Mouse (Mus musculus) MEL (cell line): ENCODE data around the gene Lrrc61. TPM values are rescaled to one million over a fixed set of nuclear protein-coding genes. Genes with fewer than 3 reads are reported as not detected.

Source experiments
- DNase-seq: peaks from one replicate; pipeline ENCODE4 v3.0.0; 2011; ENCODE audit warnings: low read depth, low spot score
- H3K27ac ChIP-seq: 2 replicates; pipeline ENCODE4 v1.5.1; 2012; ENCODE audit warnings: low read depth, mild to moderate bottlenecking, control low read depth, low read length, moderate library complexity; ENCODE audit not compliant: control insufficient read depth
- H3K27me3 ChIP-seq, 2 experiments: fragments of 150-350 bp in 1 of 2; sonication (generic) in 1 of 2; 2 replicates each; pipeline ENCODE4 v1.6.1; 2012; ENCODE audit warnings: low read length in 2 of 2, mild to moderate bottlenecking in 2 of 2, improper control_type of control experiment in 1 of 2, moderate library complexity in 1 of 2; ENCODE audit not compliant: insufficient read depth in 2 of 2, control insufficient read depth in 1 of 2
- H3K36me3 ChIP-seq, 2 experiments: 2 replicates each; pipeline ENCODE4 v1.6.1; 2012 to 2014; ENCODE audit warnings: low read length in 2 of 2, improper control_type of control experiment in 1 of 2, inconsistent platforms in 1 of 2, mild to moderate bottlenecking in 1 of 2; ENCODE audit not compliant: insufficient read depth in 2 of 2, control insufficient read depth in 1 of 2
- H3K4me1 ChIP-seq, 2 experiments: fragments of 150-350 bp in 1 of 2; sonication (generic) in 1 of 2; 2 replicates each; pipeline ENCODE4 v1.6.1; 2012; ENCODE audit warnings: low read length in 2 of 2, improper control_type of control experiment in 1 of 2, mild to moderate bottlenecking in 1 of 2; ENCODE audit not compliant: insufficient read depth in 2 of 2, control insufficient read depth in 1 of 2
- H3K4me3 ChIP-seq, 2 experiments: fragments of 150-350 bp in 1 of 2; sonication (generic) in 1 of 2; 2 replicates each; pipeline ENCODE4 v1.5.1; 2012; ENCODE audit warnings: low read depth in 2 of 2, low read length in 2 of 2, mild to moderate bottlenecking in 2 of 2, moderate library complexity in 2 of 2, control low read depth in 1 of 2, improper control_type of control experiment in 1 of 2; ENCODE audit not compliant: control insufficient read depth in 1 of 2, insufficient read depth in 1 of 2
- H3K79me2 ChIP-seq: 2 replicates; pipeline ENCODE4 v1.6.1; 2012; ENCODE audit warnings: mild to moderate bottlenecking, low read length, moderate library complexity; ENCODE audit not compliant: control insufficient read depth, poor library complexity, insufficient read depth
- H3K9ac ChIP-seq: 2 replicates; pipeline ENCODE4 v1.6.1; 2012; ENCODE audit warnings: low read depth, mild to moderate bottlenecking, control low read depth, low read length, moderate library complexity; ENCODE audit not compliant: control insufficient read depth, poor library complexity, severe bottlenecking
- H3K9me3 ChIP-seq: fragments of 150-350 bp; sonication (generic); replicated peaks from 2 replicates; pipeline ENCODE4 v1.6.1; 2012; ENCODE audit warnings: mild to moderate bottlenecking, low read length, improper control_type of control experiment, moderate library complexity; ENCODE audit not compliant: insufficient read depth
- CHD2 ChIP-seq: IDR thresholded peaks from 2 replicates; pipeline ENCODE4 v1.6.1; 2011; ENCODE audit warnings: low read length, improper control_type of control experiment
- CTCF ChIP-seq, 3 experiments: IDR thresholded peaks in 2 of 3; conservative IDR thresholded peaks in 1 of 3; 2 replicates each; pipeline ENCODE4 v1.5.1; 2011 to 2012; ENCODE audit warnings: low read length in 3 of 3, low read depth in 2 of 3, mild to moderate bottlenecking in 2 of 3, improper control_type of control experiment in 1 of 3, inconsistent platforms in 1 of 3, mixed read lengths in 1 of 3, moderate library complexity in 1 of 3; ENCODE audit not compliant: control insufficient read depth in 1 of 3, insufficient read depth in 1 of 3, poor library complexity in 1 of 3, severe bottlenecking in 1 of 3
- E2F4 ChIP-seq: IDR thresholded peaks from 2 replicates; pipeline ENCODE4 v1.6.1; 2011; ENCODE audit warnings: low read depth, low read length, improper control_type of control experiment, borderline replicate concordance
- ELF1 ChIP-seq: IDR thresholded peaks from 2 replicates; pipeline ENCODE4 v1.6.1; 2014; ENCODE audit warnings: low read depth, mild to moderate bottlenecking, inconsistent platforms, low read length, improper control_type of control experiment, moderate library complexity
- EP300 ChIP-seq, 2 experiments: IDR thresholded peaks; 2 replicates each; pipeline ENCODE4 v1.6.1; 2011; ENCODE audit warnings: improper control_type of control experiment in 2 of 2, low read length in 2 of 2, low read depth in 1 of 2, mild to moderate bottlenecking in 1 of 2
- GABPA ChIP-seq: IDR thresholded peaks from 2 replicates; pipeline ENCODE4 v1.6.1; 2012; ENCODE audit warnings: low read depth, mild to moderate bottlenecking, inconsistent platforms, low read length, improper control_type of control experiment, moderate library complexity
- JUND ChIP-seq: IDR thresholded peaks from 2 replicates; pipeline ENCODE4 v1.6.1; 2011; ENCODE audit warnings: low read depth, mild to moderate bottlenecking, improper control_type of control experiment, low read length
- KAT2A ChIP-seq: conservative IDR thresholded peaks from 2 replicates; pipeline ENCODE4 v1.6.1; 2012; ENCODE audit warnings: low read depth, low read length, improper control_type of control experiment, inconsistent platforms
- MAX ChIP-seq: IDR thresholded peaks from 2 replicates; pipeline ENCODE4 v1.6.1; 2011; ENCODE audit warnings: low read length, improper control_type of control experiment
- MAZ ChIP-seq: IDR thresholded peaks from 2 replicates; pipeline ENCODE4 v1.6.1; 2012; ENCODE audit warnings: low read depth, mild to moderate bottlenecking, inconsistent platforms, low read length, improper control_type of control experiment
- MEF2A ChIP-seq: IDR thresholded peaks from 2 replicates; pipeline ENCODE4 v1.6.1; 2014; ENCODE audit warnings: low read depth, mild to moderate bottlenecking, inconsistent platforms, low read length, improper control_type of control experiment; ENCODE audit not compliant: poor library complexity, insufficient replicate concordance, severe bottlenecking; ENCODE audit errors: extremely low read depth
- NELFE ChIP-seq: IDR thresholded peaks from 2 replicates; pipeline ENCODE4 v1.6.1; 2011; ENCODE audit warnings: low read depth, low read length, improper control_type of control experiment
- NRF1 ChIP-seq: IDR thresholded peaks from 2 replicates; pipeline ENCODE4 v1.6.1; 2014; ENCODE audit warnings: low read depth, mild to moderate bottlenecking, inconsistent platforms, low read length, improper control_type of control experiment, moderate library complexity; ENCODE audit not compliant: poor library complexity, insufficient read depth, severe bottlenecking
- POLR2A ChIP-seq, 2 experiments: IDR thresholded peaks; 2 replicates each; pipeline ENCODE4 v1.6.1; 2011 to 2012; ENCODE audit warnings: low read length in 2 of 2, mild to moderate bottlenecking in 2 of 2, control low read depth in 1 of 2, improper control_type of control experiment in 1 of 2, low read depth in 1 of 2, moderate library complexity in 1 of 2; ENCODE audit not compliant: control insufficient read depth in 1 of 2, insufficient read depth in 1 of 2, poor library complexity in 1 of 2
- POLR2AphosphoS5 ChIP-seq: IDR thresholded peaks from 2 replicates; pipeline ENCODE4 v1.6.1; 2012; ENCODE audit warnings: low read depth, borderline replicate concordance, mild to moderate bottlenecking, inconsistent platforms, low read length, moderate library complexity, mixed read lengths
- RAD21 ChIP-seq: IDR thresholded peaks from 2 replicates; pipeline ENCODE4 v1.6.1; 2011; ENCODE audit warnings: mild to moderate bottlenecking, low read depth, low read length, improper control_type of control experiment
- RCOR1 ChIP-seq: IDR thresholded peaks from 2 replicates; pipeline ENCODE4 v1.6.1; 2012; ENCODE audit warnings: low read depth, mild to moderate bottlenecking, inconsistent platforms, low read length, improper control_type of control experiment
- TAL1 ChIP-seq: IDR thresholded peaks from 2 replicates; pipeline ENCODE4 v1.6.1; 2012; ENCODE audit warnings: mild to moderate bottlenecking, inconsistent platforms, low read length, moderate library complexity, mixed read lengths
- TBP ChIP-seq: IDR thresholded peaks from 2 replicates; pipeline ENCODE4 v1.8.0; 2011; ENCODE audit warnings: low read depth, low read length, improper control_type of control experiment
- TCF12 ChIP-seq: IDR thresholded peaks from 2 replicates; pipeline ENCODE4 v1.6.1; 2014; ENCODE audit warnings: low read depth, mild to moderate bottlenecking, inconsistent platforms, low read length, improper control_type of control experiment, moderate library complexity
- UBTF ChIP-seq: IDR thresholded peaks from 2 replicates; pipeline ENCODE4 v1.6.1; 2012; ENCODE audit warnings: low read depth, mild to moderate bottlenecking, inconsistent platforms, low read length, improper control_type of control experiment, moderate library complexity, borderline replicate concordance; ENCODE audit not compliant: insufficient read depth
- ZC3H11A ChIP-seq: IDR thresholded peaks from 2 replicates; pipeline ENCODE4 v1.6.1; 2012; ENCODE audit warnings: low read depth, mild to moderate bottlenecking, inconsistent platforms, low read length, improper control_type of control experiment
- ZKSCAN1 ChIP-seq: IDR thresholded peaks from 2 replicates; pipeline ENCODE4 v1.6.1; 2012; ENCODE audit warnings: low read depth, mild to moderate bottlenecking, inconsistent platforms, low read length, improper control_type of control experiment, moderate library complexity
- polyA plus RNA-seq, 2 experiments: library from polyadenylated mRNA; stranded (reverse) in 1 of 2; unstranded in 1 of 2; fragments of >175 nt in 1 of 2; fragments of >200 nt in 1 of 2; gene quantifications; 2 replicates each; pipeline versions ENCODE4 v1.2.1 to v1.2.4; 2012; ENCODE audit warnings: low replicate concordance in 2 of 2, low read depth in 1 of 2; ENCODE audit not compliant: insufficient read length in 2 of 2, insufficient read depth in 1 of 2, missing spikeins in 1 of 2
- total RNA-seq: library from RNA; depleted of rRNA; stranded (reverse); fragments of 300-350 nt; gene quantifications from 2 replicates; pipeline ENCODE4 v1.2.3, GENCODE M21; 2012

The Lrrc61 gene
- total and polyA plus RNA-seq, 3 experiments, result not detected

DNA sequence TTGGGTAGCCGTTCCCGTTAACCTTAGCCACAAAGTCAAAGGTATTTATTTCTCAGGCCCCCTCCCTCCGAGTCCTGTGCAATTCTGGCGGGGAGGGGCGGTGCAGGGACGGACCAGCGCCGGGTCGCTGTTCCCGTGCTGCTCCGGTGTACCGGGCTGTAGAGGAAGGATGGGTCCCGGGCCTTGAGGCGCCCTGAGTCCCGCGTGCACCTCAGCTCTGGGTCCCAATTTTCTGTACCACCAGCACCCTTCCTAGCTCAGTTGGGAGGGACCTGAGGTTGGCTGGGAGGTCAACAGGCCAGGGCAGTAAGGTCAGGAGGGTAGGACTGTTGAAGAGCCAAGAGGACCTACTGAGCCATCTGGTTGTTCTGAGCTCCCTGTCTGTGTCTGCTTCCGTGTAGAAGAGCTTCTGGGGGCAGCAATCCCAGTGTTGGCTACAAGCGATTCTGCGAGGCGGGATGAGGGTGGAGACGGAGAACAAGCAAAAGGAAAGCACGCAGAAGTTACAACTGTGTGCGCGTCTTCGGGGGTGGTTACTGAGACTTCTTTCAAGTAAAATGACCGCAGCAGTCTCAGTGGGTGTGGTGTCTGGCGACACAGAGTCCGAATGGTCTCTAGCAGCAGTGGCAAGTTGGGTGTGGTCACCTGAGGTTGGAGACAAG, 47.6 kb downstream of the Lrrc61 start:
- H3K9ac ChIP-seq, result no peak overlapping the region
- no peak overlapping the region for H3K4me3 ChIP-seq
- no peak for DNase-seq
- H3K9me3 ChIP-seq, result no peaks in the 10 kb centered on the region
- no peak for TF ChIP-seq RAD21
- no peak for TF ChIP-seq JUND
- no peak for TF ChIP-seq MAZ
- no peak for TF ChIP-seq CTCF (IDR thresholded peaks at IDR 0.05 in 2 of 3, conservative IDR thresholded peaks at IDR 0.05 in 1 of 3; ENCODE audit: control insufficient read depth in 1 of 3, insufficient read depth in 1 of 3, low read depth in 2 of 3, low read length in 3 of 3, poor library complexity in 1 of 3, severe bottlenecking in 1 of 3)
- no peak for TF ChIP-seq NELFE
- TF ChIP-seq KAT2A, result no peak
- TF ChIP-seq ELF1, result no peak
- TF ChIP-seq E2F4, result no peak
- TF ChIP-seq RCOR1, result no peak
- TF ChIP-seq TAL1, result no peak
- no peak for TF ChIP-seq ZKSCAN1
- H3K36me3 ChIP-seq, result no peaks in the 10 kb centered on the region
- no peaks in the 10 kb centered on the region for H3K79me2 ChIP-seq
- no peaks in the 10 kb centered on the region for H3K27me3 ChIP-seq
- no peaks in the 10 kb centered on the region for H3K4me1 ChIP-seq
- no peak overlapping the region for H3K27ac ChIP-seq

DNA sequence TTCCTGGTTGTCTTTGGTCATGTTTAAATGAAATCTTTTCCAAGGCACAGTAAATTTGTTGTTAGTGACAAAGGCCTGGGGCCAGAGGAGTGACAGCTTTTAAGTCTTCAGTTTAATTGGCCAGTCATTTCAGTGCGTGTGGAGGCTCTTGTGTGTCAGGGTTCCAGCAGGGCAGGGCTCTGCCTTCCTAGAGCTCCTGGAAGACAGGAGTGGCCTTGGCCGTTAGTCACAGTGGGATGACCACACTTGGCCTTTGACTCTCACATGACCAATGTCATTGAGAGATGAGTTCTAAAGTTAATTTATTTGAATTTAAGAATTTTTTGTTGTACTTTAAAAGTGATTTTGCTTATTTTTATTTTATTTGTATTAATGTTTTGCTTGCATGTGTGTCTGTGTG, 53.5 kb downstream of the Lrrc61 start:
- Histone ChIP-seq H3K9me3 (no peaks in the 10 kb centered on the region), H3K4me1 (no peaks in the 10 kb centered on the region)
- TF ChIP-seq MAX, result no peak
- no peak for TF ChIP-seq JUND
- no peak for TF ChIP-seq ZC3H11A
- no peak for TF ChIP-seq MEF2A
- TF ChIP-seq KAT2A, result no peak
- TF ChIP-seq MAZ, result no peak
- TF ChIP-seq POLR2A (IDR thresholded peaks at IDR 0.05; ENCODE audit: control insufficient read depth in 1 of 2, insufficient read depth in 1 of 2, low read depth in 1 of 2, low read length in 2 of 2, poor library complexity in 1 of 2), result no peak
- no peak for TF ChIP-seq RCOR1
- TF ChIP-seq TBP, result no peak
- no peak for TF ChIP-seq CHD2
- no peak for TF ChIP-seq POLR2AphosphoS5
- no peak for TF ChIP-seq UBTF
- TF ChIP-seq EP300 (IDR thresholded peaks at IDR 0.05; ENCODE audit: low read depth in 1 of 2, low read length in 2 of 2), result no peak
- no peak for TF ChIP-seq TCF12
- TF ChIP-seq GABPA, result no peak
- no peak for TF ChIP-seq RAD21
- TF ChIP-seq NRF1, result no peak
- TF ChIP-seq, all 39 proteins: peak for 0
- H3K4me3 ChIP-seq, result no peak overlapping the region
- no peak overlapping the region for H3K27ac ChIP-seq
- DNase-seq, result no peak
- no peak overlapping the region for H3K9ac ChIP-seq
- H3K27me3 ChIP-seq, result no peaks in the 10 kb centered on the region
- no peaks in the 10 kb centered on the region for H3K36me3 ChIP-seq
- no peaks in the 10 kb centered on the region for H3K79me2 ChIP-seq
